Mouse (Mus musculus) cerebellum, adult 2 months (tissue): ENCODE data around the gene Tfdp1.

Experiments used
- CTCF ChIP-seq: fragments of 200-500 bp; IDR thresholded peaks from 2 replicates; pipeline ENCODE4 v1.5.1; 2011; ENCODE audit warnings: low read depth, mild to moderate bottlenecking, control low read depth, low read length, moderate library complexity, borderline replicate concordance; ENCODE audit not compliant: insufficient read depth
- POLR2A ChIP-seq: fragments of 200-500 bp; IDR thresholded peaks from 2 replicates; pipeline ENCODE4 v1.6.1; 2011; ENCODE audit warnings: low read length, control low read depth, borderline replicate concordance; ENCODE audit not compliant: insufficient read depth

- no peak for TF ChIP-seq CTCF
- no peak for TF ChIP-seq POLR2A
These were observed 32.1 kb upstream of the Tfdp1 start for GRCm38 (mm10) chr8:13306309-13306909.
